Mouse (Mus musculus) heart, postnatal 0 days (tissue): ENCODE results near the gene Stx5a.

ENCODE experiments used
- CTCF ChIP-seq: IDR thresholded peaks from 2 replicates; pipeline ENCODE4 v1.5.1; 2016; ENCODE audit warnings: antibody characterized with exemption, control low read depth, low read depth
- EP300 ChIP-seq: IDR thresholded peaks from 2 replicates; pipeline ENCODE4 v1.6.1; 2016; ENCODE audit warnings: antibody characterized with exemption, low read depth

- TF ChIP-seq CTCF (no peak), EP300 (no peak)
These were observed 5.1 kb upstream of the Stx5a start for GRCm38 (mm10) chr19:8736160-8736467.
